Mouse (Mus musculus) neural tube, embryonic 12.5 days (tissue): Measurements from ENCODE around the gene Phf21a. TPM values are rescaled to one million over a fixed set of nuclear protein-coding genes. Genes with fewer than 3 reads are reported as not detected.
A peak's percentile ranks its signal among the peaks of the same experiment; 100 is the strongest.

ENCODE experiments used
- ATAC-seq: fragments of 200-750 bp; cut with Nextera tagmentation; 2 replicates; pipeline ENCODE4 v1.8.0; 2017; ENCODE audit warnings: low read depth, mild to moderate bottlenecking, moderate TSS enrichment, moderate library complexity; ENCODE audit not compliant: low FRiP score
- H3K27ac ChIP-seq: fragments of 300-500 bp; sonication (generic); 2 replicates; pipeline ENCODE4 v1.5.1; 2016
- H3K27me3 ChIP-seq: fragments of 300-500 bp; sonication (generic); replicated peaks from 2 replicates; pipeline ENCODE4 v1.6.1; 2016; ENCODE audit warnings: mild to moderate bottlenecking
- H3K36me3 ChIP-seq: fragments of 300-500 bp; sonication (generic); 2 replicates; pipeline ENCODE4 v1.6.1; 2016; ENCODE audit warnings: mild to moderate bottlenecking
- H3K4me1 ChIP-seq: fragments of 300-500 bp; sonication (generic); 2 replicates; pipeline ENCODE4 v1.6.1; 2016
- H3K4me2 ChIP-seq: fragments of 300-500 bp; sonication (generic); replicated peaks from 2 replicates; pipeline ENCODE4 v1.6.1; 2016; ENCODE audit warnings: mild to moderate bottlenecking
- H3K4me3 ChIP-seq: fragments of 300-500 bp; sonication (generic); 2 replicates; pipeline ENCODE4 v1.5.1; 2016
- H3K9ac ChIP-seq: fragments of 300-500 bp; sonication (generic); 2 replicates; pipeline ENCODE4 v1.6.1; 2016; ENCODE audit warnings: mild to moderate bottlenecking
- H3K9me3 ChIP-seq: fragments of 300-500 bp; sonication (generic); 2 replicates; pipeline ENCODE4 v1.6.1; 2016; ENCODE audit warnings: mild to moderate bottlenecking
- WGBS: fragments of 180-500 bp; shearing (Covaris S2); methylation state at CpG from one replicate; pipeline ENCODE4 v1.1.7; 2016; 5-methylcytosine and 5-hydroxymethylcytosine counted together
- polyA plus RNA-seq: library from polyadenylated mRNA; unstranded; fragments of >200 nt; fragmentation: Nextera tagmentation; extraction: Ambion mirVana; gene quantifications from 2 replicates; pipeline ENCODE4 v1.2.1, GENCODE M21; 2016

Phf21a gene
- polyA plus RNA-seq, 1 experiment from 2014 or later, result 38.4 TPM

DNA sequence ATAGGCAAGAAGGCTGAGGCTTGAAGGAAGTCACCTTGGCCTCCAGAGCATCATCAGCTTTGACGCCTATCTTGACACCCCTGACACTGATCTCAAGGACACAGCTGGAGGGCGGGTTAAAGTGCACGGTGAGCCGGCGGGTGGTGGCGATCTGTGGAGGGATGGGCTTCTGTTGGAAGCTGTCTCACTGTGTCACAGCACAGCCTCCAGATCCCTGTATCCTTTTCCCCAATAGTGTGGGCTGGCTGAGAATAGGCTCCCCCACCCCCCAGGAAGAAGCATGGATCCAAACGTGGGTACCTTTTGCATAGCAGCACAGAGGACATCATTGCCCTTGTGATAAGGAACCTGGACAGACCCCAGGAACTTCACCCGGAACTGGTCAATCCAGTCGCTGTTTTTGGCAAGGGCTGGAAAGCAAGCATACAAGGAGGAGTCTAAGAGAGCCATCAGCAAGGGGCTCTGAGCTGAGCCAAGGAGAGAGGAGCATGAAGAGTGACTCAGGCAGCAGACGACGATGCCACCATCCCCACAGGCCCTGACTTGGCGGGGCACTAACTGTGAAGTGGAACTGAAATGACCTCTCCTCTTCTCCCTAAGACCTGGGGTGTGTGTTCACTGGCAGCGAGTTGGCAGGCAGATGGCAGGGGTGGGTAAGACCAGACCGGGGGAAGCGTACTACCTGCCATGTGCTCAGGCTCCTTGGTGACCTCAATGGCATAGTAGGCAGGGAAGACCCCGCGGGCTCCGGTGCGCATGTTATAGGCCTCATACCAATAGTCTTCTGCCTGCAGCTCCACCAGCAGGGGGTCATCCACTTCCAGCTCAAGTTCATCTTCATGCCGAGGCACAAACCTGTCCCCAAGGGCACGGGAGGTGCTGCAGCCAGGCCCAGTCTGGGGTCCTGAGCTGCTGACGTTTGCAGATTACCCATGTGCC, 292.5 kb downstream of the Phf21a start:
- Histone ChIP-seq H3K36me3 (peaks cover 73% of the 10 kb centered on the region), H3K4me2 (no peak overlapping the region), H3K27ac (no peak overlapping the region), H3K4me1 (peaks cover 26% of the 10 kb centered on the region), H3K27me3 (no peaks in the 10 kb centered on the region), H3K4me3 (no peak overlapping the region), H3K9ac (no peak overlapping the region), H3K9me3 (no peaks in the 10 kb centered on the region)
- no peak for ATAC-seq
- 87% methylated on average over 22 of the region's 22 CpGs for WGBS

DNA sequence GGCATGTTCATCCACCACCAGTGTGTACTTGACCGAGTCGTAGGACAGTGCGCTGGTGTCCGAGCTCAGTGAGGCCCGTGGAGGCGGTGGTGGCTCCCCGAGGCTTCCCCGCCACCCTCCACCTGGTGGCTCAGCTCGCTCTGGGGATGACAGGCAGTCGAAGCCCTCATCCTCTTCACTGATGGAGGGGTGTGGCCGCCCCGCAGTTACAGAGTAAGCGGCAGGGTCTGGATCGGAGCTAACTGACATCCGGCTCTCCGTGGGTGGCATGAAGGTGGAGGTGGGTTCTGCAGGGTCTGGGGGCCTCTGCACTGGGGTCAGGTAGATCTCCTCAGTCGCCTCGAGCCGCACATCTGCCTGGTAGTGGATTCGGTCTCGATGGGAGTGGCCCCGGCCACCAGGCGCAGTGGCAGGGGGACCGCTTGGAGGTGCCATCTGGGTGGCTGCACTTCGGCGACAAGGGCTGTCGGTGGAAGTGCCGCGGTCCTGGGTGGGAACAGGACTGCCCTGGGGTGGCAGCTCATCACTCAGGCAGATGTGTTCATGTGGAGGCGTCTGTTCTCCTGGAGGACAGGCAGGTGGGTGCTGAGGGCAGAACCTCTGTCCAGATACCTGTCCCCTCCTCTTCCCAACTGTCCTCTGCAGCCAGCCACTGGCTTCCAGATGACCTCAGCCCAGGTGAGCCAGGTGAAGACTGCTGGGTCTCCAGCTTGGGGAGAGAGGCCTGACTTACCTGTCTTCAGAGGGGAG, 294.1 kb downstream of the Phf21a start:
- peaks cover 57% of the 10 kb centered on the region for H3K36me3 ChIP-seq
- H3K4me1 ChIP-seq, result peaks cover 43% of the 10 kb centered on the region
- H3K27me3 ChIP-seq, result no peaks in the 10 kb centered on the region
- H3K4me2 ChIP-seq, result peak overlapping the region; percentile 91
- H3K4me3 ChIP-seq, result no peak overlapping the region
- H3K27ac ChIP-seq, result no peak overlapping the region
- no peaks in the 10 kb centered on the region for H3K9me3 ChIP-seq
- no peak overlapping the region for H3K9ac ChIP-seq
- ATAC-seq, result no peak
- 93% methylated on average over 30 of the region's 30 CpGs for WGBS

DNA sequence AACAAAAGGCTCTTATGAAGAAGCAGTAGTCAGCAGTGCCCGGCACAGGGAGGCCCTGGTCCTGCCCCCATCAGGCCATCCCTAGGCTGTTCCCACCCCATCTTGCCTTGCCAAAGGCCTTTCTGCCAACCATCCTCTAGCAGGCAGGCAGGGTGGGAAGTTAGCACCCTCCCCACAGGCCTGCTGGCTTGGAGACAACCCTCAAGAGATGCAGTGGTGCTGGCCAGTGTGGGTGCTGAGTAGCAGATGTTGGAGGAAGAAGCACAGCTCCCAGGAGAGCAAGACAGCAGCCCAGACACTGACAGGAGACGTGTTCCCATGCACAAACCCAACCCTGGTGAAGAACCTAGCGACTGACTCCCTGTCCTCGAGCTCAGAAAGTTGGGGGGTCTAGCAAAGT, 294.7 kb downstream of the Phf21a start:
- Histone ChIP-seq H3K4me2 (peak overlapping the region; percentile 91), H3K27ac (no peak overlapping the region), H3K4me1 (peaks cover 49% of the 10 kb centered on the region), H3K36me3 (peaks cover 51% of the 10 kb centered on the region), H3K27me3 (no peaks in the 10 kb centered on the region), H3K9ac (0 out of 2 replicates have a peak overlapping the region, but pooled peaks have one; percentile 40), H3K4me3 (peak overlapping the region; percentile 11; the same call in 1 of the 2 replicates), H3K9me3 (no peaks in the 10 kb centered on the region)
- no peak for ATAC-seq
- WGBS, result 73% methylated on average over 4 of the region's 4 CpGs

DNA sequence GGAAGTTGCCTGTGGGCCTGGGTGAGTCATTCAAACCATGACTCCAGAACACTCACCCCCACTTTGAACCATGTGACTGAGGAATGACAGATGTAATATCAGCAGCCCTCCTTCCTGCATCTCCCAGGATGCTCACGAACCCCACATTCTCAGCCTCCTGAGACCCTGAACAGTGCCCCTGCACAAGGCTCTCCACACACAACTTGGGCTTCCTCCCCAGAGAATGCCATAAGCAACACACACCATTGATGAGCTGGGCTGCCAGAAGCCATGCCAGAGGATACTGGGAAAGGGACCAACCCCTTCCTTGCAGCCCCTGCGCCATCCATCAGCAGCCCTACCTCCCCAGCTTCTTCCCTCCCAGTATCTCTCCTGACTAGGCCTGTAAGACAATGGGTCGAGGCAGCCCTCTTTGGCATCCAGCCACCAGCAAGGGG, 295.2 kb downstream of the Phf21a start:
- Histone ChIP-seq H3K36me3 (peaks cover 46% of the 10 kb centered on the region), H3K4me3 (peak overlapping the region; percentile 78), H3K9me3 (no peaks in the 10 kb centered on the region), H3K27ac (no peak overlapping the region), H3K4me1 (peaks cover 54% of the 10 kb centered on the region), H3K27me3 (no peaks in the 10 kb centered on the region), H3K4me2 (peak overlapping the region; percentile 91), H3K9ac (peak overlapping the region; percentile 85)
- WGBS, result 44% methylated on average over 3 of the region's 3 CpGs
- no peak for ATAC-seq

- Histone ChIP-seq H3K9ac (peak overlapping the region; percentile 85), H3K27me3 (no peaks in the 10 kb centered on the region), H3K9me3 (no peaks in the 10 kb centered on the region), H3K27ac (peak overlapping the region; percentile 59; the same call in 1 of the 2 replicates), H3K4me3 (peak overlapping the region; percentile 78), H3K36me3 (peaks cover 37% of the 10 kb centered on the region), H3K4me1 (peaks cover 60% of the 10 kb centered on the region), H3K4me2 (peak overlapping the region; percentile 91)
- WGBS, result under 1% methylated on average over 62 of the region's 62 CpGs
- ATAC-seq, result peak; percentile 93
Measured at GRCm38 (mm10) chr2:92388891-92389641, 296.1 kb downstream of the Phf21a start.

GRCm38 (mm10) chr2:92389645-92390044, 296.7 kb downstream of the Phf21a start:
- H3K36me3 ChIP-seq, result peaks cover 31% of the 10 kb centered on the region
- no peak for ATAC-seq
- peak overlapping the region; percentile 78 for H3K4me3 ChIP-seq
- WGBS, result 3% methylated on average over 10 of the region's 10 CpGs
- H3K27me3 ChIP-seq, result no peaks in the 10 kb centered on the region
- H3K4me2 ChIP-seq, result peak overlapping the region; percentile 91
- peak overlapping the region; percentile 37; the same call in 1 of the 2 replicates for H3K27ac ChIP-seq
- H3K9me3 ChIP-seq, result no peaks in the 10 kb centered on the region
- H3K9ac ChIP-seq, result no peak overlapping the region
- H3K4me1 ChIP-seq, result peaks cover 60% of the 10 kb centered on the region

DNA sequence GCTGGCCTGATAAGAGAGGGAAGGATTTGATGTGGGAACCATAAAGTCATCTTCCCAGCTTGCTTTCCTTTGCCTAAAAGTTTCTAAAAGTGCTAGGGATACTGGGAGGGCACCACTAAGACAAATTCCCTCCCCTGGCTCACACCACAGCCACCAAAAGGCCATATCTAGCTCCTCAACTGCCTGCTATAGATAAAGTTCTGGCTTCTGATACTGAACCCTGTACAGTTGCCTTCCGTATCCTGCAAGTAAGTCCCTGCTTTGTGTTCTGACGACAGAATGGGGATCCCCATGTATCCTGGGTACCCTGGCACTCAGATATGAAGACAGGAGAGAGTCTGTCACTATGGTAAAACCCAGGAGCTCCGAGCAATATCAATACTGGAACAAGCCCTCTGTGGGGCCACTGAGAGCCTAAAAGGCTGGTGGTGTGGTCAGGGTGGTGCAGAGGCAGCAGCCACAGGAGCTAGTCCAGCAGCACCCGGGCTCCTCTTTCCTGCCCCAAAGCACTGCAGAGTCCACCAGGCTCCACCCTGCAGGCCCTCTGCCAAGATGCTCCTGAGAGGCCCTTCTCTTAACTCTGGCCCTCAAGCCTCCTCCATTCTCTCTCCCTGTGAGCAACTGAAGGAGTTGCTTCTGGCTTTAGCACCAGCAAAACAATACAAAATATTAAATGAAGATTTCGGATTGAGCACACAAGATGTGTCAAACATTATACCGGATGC, 297.5 kb downstream of the Phf21a start:
- Histone ChIP-seq H3K4me1 (peaks cover 60% of the 10 kb centered on the region), H3K9ac (no peak overlapping the region), H3K4me2 (peak overlapping the region; percentile 91)

DNA sequence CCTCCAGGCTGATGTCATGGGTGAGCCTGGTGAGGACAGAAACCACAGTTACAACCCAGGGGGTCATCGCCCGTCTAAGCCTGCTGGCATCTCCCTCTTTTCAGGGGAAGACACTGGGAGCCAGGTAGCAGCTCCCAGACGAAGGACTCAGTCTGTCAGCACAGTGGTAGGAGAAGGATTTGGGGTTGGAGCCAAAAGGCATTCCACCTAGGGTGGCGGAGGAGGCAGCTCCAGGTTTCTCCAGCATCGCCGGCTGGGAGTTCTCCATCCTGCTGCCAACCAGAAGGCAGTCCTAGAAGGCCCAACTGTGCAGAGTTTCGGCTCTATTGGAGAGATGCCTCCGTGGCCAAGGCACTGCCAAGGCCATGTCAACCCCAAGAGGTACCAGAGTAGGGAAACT, 298.2 kb downstream of the Phf21a start:
- WGBS, result 90% methylated on average over 8 of the region's 8 CpGs
- Histone ChIP-seq H3K9ac (peak overlapping the region; percentile 67; the same call in 1 of the 2 replicates), H3K9me3 (no peaks in the 10 kb centered on the region), H3K4me3 (peak overlapping the region; percentile 40; the same call in 1 of the 2 replicates), H3K36me3 (peaks cover 16% of the 10 kb centered on the region), H3K27ac (0 out of 2 replicates have a peak overlapping the region, but pooled peaks have one; percentile 27), H3K4me2 (peak overlapping the region; percentile 91), H3K4me1 (peaks cover 60% of the 10 kb centered on the region), H3K27me3 (no peaks in the 10 kb centered on the region)
- no peak for ATAC-seq

More for the DNA sequence above, 297.5 kb downstream of the Phf21a start:
- WGBS, result 80% methylated on average over 6 of the region's 6 CpGs
- Histone ChIP-seq H3K27ac (peak overlapping the region; percentile 37; the same call in 1 of the 2 replicates), H3K27me3 (no peaks in the 10 kb centered on the region), H3K4me3 (no peak overlapping the region), H3K36me3 (peaks cover 24% of the 10 kb centered on the region), H3K9me3 (no peaks in the 10 kb centered on the region)
- ATAC-seq, result no peak

DNA sequence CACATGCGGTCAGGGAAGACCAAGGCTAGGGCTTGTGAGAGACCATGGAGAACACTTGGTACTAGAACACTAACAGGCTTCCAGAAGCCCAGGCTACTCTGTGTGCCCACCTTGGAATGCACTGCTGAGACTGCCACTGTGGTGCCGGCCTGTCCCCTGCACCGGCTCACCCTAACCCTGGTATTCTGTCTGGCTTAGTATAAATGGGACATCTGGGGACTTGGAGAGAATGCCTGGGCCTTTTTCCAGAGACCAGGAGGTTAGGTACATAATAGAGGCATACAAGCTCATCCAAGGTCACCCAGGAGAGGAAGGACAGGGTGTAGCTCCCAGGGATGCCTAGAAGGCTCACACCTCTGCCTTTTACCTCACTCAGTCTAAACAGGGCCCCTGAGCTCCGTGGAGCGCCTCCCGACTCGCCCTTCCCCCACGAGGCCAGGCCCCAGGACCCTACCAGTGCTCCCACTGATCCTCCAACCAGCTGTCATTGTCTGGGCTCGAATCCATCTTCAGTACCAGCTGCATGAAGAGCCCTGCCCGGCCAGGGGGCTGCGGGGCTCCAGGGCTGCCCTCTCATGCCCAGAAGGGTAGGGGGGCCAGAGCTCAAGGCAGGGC, 298.9 kb downstream of the Phf21a start:
- H3K4me1 ChIP-seq, result peaks cover 60% of the 10 kb centered on the region

DNA sequence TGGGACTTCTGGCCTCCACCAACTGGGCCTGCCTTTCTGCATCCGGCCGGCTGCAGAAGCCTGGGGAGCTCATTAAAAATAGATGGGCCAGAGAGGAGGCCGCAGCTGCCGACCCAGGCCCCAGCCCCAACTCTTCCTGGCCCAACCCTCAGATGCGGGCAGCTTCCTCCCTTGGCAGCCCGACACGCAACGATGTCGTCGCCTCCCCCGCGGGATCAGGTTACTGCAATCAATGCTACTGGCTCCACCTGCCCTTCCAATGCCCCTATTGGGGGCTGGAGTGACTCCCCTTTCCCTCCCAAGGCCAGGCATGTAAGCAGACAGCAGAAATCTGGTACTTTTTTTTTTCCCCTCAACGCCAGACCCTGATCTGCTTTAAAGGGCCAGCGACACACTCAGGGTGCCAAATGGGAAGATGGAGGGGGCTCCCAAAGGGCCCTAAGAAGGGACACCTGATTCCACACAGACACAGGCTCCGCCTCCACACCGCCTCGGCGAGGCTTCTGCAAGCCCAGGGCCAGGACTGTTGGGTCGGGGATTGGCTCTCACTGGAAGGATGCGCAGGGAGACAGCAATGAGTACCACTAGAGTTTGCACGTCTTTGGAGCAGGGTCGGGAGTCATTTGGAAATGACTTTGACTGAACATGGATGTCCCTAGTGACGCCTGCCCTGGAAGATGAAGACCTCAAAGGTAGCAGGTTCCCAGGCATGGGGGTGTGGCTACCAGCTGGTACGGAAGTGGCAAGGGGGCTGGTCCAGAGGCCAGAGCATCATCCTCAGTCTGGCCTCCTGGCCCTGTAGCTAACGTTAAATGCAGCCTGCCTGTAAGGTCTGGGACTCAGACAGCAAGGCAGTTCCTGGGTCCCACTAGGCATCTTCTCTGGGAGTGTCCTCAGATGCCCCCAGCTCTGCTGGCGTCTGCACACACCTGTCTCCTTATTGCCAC, 299.7 kb downstream of the Phf21a start:
- WGBS, result 5% methylated on average over 26 of the region's 26 CpGs
- H3K27me3 ChIP-seq, result no peaks in the 10 kb centered on the region
- H3K9me3 ChIP-seq, result no peaks in the 10 kb centered on the region
- peaks cover 1% of the 10 kb centered on the region; the same call in 1 of the 2 replicates for H3K36me3 ChIP-seq
- H3K4me2 ChIP-seq, result peak overlapping the region; percentile 91
- peak overlapping the region; percentile 40 for H3K4me3 ChIP-seq
- ATAC-seq, result peak; percentile 1; the same call in 1 of the 2 replicates
- peak overlapping the region; percentile 67 for H3K9ac ChIP-seq
- H3K27ac ChIP-seq, result peak overlapping the region; percentile 85
- peaks cover 61% of the 10 kb centered on the region for H3K4me1 ChIP-seq

More for the DNA sequence above, 298.9 kb downstream of the Phf21a start:
- H3K36me3 ChIP-seq, result peaks cover 9% of the 10 kb centered on the region
- 18% methylated on average over 11 of the region's 11 CpGs for WGBS
- peak overlapping the region; percentile 85 for H3K27ac ChIP-seq
- H3K4me3 ChIP-seq, result peak overlapping the region; percentile 40
- H3K4me2 ChIP-seq, result peak overlapping the region; percentile 91
- peak overlapping the region; percentile 67 for H3K9ac ChIP-seq
- H3K27me3 ChIP-seq, result no peaks in the 10 kb centered on the region
- ATAC-seq, result peak; percentile 2; the same call in 1 of the 2 replicates
- no peaks in the 10 kb centered on the region for H3K9me3 ChIP-seq
